Mouse (Mus musculus): ENCODE results near the gene Pomp.

- TF ChIP-seq CTCF (IDR thresholded peaks at IDR 0.05; ENCODE audit: borderline replicate concordance, insufficient read depth, low read length) (no peak), POLR2A (IDR thresholded peaks at IDR 0.05; ENCODE audit: low read depth, low read length) (no peak)
These were observed 42.3 kb upstream of the Pomp start for GRCm38 (mm10) chr5:147817747-147818496.
